Mouse (Mus musculus) liver, embryonic 13.5 days (tissue): Measurements from ENCODE around the gene Bbip1. TPM values are rescaled to one million over a fixed set of nuclear protein-coding genes. Genes with fewer than 3 reads are reported as not detected.

Experiments
- ATAC-seq: fragments of 200-750 bp; cut with Nextera tagmentation; 2 replicates; pipeline ENCODE4 v1.8.0; 2017; ENCODE audit warnings: low read depth, mild to moderate bottlenecking, moderate number of reproducible peaks, moderate library complexity
- DNase-seq: peaks from one replicate; pipeline ENCODE4 v3.0.0; 2022
- H3K27ac ChIP-seq: fragments of 300-500 bp; sonication (generic); 2 replicates; pipeline ENCODE4 v1.5.1; 2015; ENCODE audit warnings: moderate library complexity, mild to moderate bottlenecking, inconsistent platforms
- H3K27me3 ChIP-seq: fragments of 300-500 bp; sonication (generic); 2 replicates; pipeline ENCODE4 v1.6.1; 2015; ENCODE audit warnings: mild to moderate bottlenecking, inconsistent platforms
- H3K36me3 ChIP-seq: fragments of 300-500 bp; sonication (generic); 2 replicates; pipeline ENCODE4 v1.6.1; 2015; ENCODE audit warnings: mild to moderate bottlenecking, inconsistent platforms
- H3K4me1 ChIP-seq: fragments of 300-500 bp; sonication (generic); replicated peaks from 2 replicates; pipeline ENCODE4 v1.6.1; 2015; ENCODE audit warnings: inconsistent platforms
- H3K4me2 ChIP-seq: fragments of 300-500 bp; sonication (generic); 2 replicates; pipeline ENCODE4 v1.6.1; 2015; ENCODE audit warnings: inconsistent platforms, mild to moderate bottlenecking, moderate library complexity
- H3K4me3 ChIP-seq: fragments of 300-500 bp; sonication (generic); replicated peaks from 2 replicates; pipeline ENCODE4 v1.5.1; 2015; ENCODE audit warnings: mild to moderate bottlenecking, inconsistent platforms
- H3K9ac ChIP-seq: fragments of 300-500 bp; sonication (generic); 2 replicates; pipeline ENCODE4 v1.6.1; 2015; ENCODE audit warnings: mild to moderate bottlenecking, inconsistent platforms
- H3K9me3 ChIP-seq: fragments of 300-500 bp; sonication (generic); replicated peaks from 2 replicates; pipeline ENCODE4 v1.6.1; 2016; ENCODE audit warnings: inconsistent platforms
- WGBS: fragments of 180-500 bp; shearing (Covaris S2); methylation state at CpG from one replicate; pipeline ENCODE4 v1.1.7; 2015; ENCODE audit not compliant: insufficient replicate concordance; 5-methylcytosine and 5-hydroxymethylcytosine counted together
- polyA plus RNA-seq: library from polyadenylated mRNA; unstranded; fragments of >200 nt; fragmentation: Nextera tagmentation; extraction: Ambion mirVana; gene quantifications from 2 replicates; pipeline ENCODE4 v1.2.1, GENCODE M21; 2015

The Bbip1 gene
- polyA plus RNA-seq, 1 experiment from 2014 or later: 58.6 TPM

DNA sequence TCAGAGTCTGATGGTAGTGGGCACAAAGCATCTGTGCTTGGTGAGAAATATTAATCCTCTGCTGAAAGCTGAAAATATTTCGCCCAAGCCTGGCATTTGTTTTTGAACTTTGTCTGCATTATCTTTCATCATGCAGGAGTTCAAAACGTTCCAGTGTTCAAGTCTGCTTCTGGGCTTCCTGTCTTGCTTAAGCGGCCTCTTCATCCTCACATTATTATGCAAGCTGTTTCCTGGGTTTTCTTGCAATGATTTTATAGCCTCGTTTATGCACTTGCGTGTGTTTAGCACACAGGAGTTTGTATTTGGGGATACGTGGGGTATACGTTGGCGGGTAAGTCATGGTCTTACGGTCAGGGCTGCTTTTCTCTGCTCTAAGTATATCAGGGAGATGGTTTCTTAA is 56.1 kb downstream of the Bbip1 start:
- Histone ChIP-seq H3K4me1 (peaks cover 82% of the 10 kb centered on the region), H3K9ac (0 out of 2 replicates have a peak overlapping the region, but pooled peaks have one; percentile 14), H3K27ac (peak overlapping the region; percentile 82), H3K27me3 (no peaks in the 10 kb centered on the region), H3K4me2 (peak overlapping the region; percentile 3; the same call in 1 of the 2 replicates), H3K36me3 (no peaks in the 10 kb centered on the region), H3K4me3 (no peak overlapping the region), H3K9me3 (no peaks in the 10 kb centered on the region)
- 50% methylated on average over 9 of the region's 9 CpGs for WGBS
- ATAC-seq: no peak
- no peak for DNase-seq

- DNase-seq (peak; percentile 55), ATAC-seq (peak; percentile 84)
- H3K9me3 ChIP-seq: no peaks in the 10 kb centered on the region
- H3K4me3 ChIP-seq: no peak overlapping the region
- no peak overlapping the region for H3K9ac ChIP-seq
- WGBS: 24% methylated on average over 3 of the region's 3 CpGs
- H3K4me2 ChIP-seq: peak overlapping the region; percentile 3; the same call in 1 of the 2 replicates
- no peaks in the 10 kb centered on the region for H3K27me3 ChIP-seq
- H3K36me3 ChIP-seq: no peaks in the 10 kb centered on the region
- peaks cover 77% of the 10 kb centered on the region for H3K4me1 ChIP-seq
- peak overlapping the region; percentile 82 for H3K27ac ChIP-seq
Observed at GRCm38 (mm10) chr19:53887822-53888221, 56.6 kb downstream of the Bbip1 start.

GRCm38 (mm10) chr19:53886576-53887370 is 57.7 kb downstream of the Bbip1 start:
- Histone ChIP-seq H3K4me1 (peaks cover 66% of the 10 kb centered on the region), H3K9ac (peak overlapping the region; percentile 14; the same call in 1 of the 2 replicates), H3K9me3 (no peaks in the 10 kb centered on the region), H3K4me2 (peak overlapping the region; percentile 3; the same call in 1 of the 2 replicates), H3K27ac (peak overlapping the region; percentile 82), H3K27me3 (no peaks in the 10 kb centered on the region), H3K4me3 (no peak overlapping the region), H3K36me3 (no peaks in the 10 kb centered on the region)
- DNase-seq: peak; percentile 29
- ATAC-seq: peak; percentile 65
- WGBS: 36% methylated on average over 10 of the region's 10 CpGs

DNA sequence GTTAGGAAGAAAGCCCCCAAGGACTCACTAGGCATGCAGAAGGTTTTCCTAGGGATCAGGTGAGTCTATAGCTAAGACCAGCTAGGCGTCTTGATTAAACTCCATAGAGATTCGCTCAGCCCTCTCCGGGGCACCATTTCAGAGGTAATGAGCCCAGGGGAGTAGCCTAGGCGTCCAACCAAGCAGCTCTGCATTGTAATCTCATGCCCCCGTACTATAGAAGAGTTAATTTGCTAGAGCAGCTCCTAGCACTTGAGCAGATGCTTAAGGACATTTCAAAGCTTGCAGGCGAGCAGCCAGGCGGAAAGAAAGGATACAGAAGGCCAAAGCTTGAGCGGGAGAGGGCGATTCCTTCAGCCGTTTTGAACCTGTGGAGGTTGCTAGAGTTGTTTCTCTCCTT is 59.0 kb downstream of the Bbip1 start:
- Histone ChIP-seq H3K4me2 (no peak overlapping the region), H3K4me3 (no peak overlapping the region), H3K27ac (no peak overlapping the region; the same call in 1 of the 2 replicates), H3K4me1 (peaks cover 53% of the 10 kb centered on the region), H3K9ac (no peak overlapping the region), H3K36me3 (no peaks in the 10 kb centered on the region), H3K9me3 (no peaks in the 10 kb centered on the region), H3K27me3 (no peaks in the 10 kb centered on the region)
- WGBS: 84% methylated on average over 10 of the region's 10 CpGs
- ATAC-seq (no peak), DNase-seq (no peak)

DNA sequence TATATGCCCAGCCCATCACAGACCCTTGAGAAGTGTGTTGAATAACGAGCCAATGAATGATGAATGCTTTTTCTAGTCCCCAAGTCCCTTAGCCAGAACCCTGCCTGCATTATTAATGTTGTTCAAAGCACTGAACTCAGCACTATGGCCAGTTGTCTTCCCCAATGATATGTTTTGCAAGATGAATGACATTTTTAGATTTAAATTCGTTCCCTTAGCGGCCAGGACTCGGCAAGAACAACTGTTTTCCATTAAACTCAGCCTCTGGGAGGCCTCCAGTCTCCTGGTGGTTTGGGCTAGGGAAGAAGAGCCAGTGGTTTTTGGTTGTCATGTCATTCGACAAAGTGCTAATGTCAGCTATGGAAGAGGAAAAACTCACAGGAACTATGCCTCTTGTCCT is 62.6 kb downstream of the Bbip1 start:
- Histone ChIP-seq H3K4me2 (no peak overlapping the region), H3K27me3 (no peaks in the 10 kb centered on the region), H3K9me3 (no peaks in the 10 kb centered on the region), H3K4me3 (no peak overlapping the region), H3K36me3 (no peaks in the 10 kb centered on the region), H3K27ac (no peak overlapping the region), H3K4me1 (peaks cover 23% of the 10 kb centered on the region), H3K9ac (no peak overlapping the region)
- ATAC-seq: no peak
- 61% methylated on average over 5 of the region's 5 CpGs for WGBS
- no peak for DNase-seq

GRCm38 (mm10) chr19:53880460-53880859 is 64.0 kb downstream of the Bbip1 start:
- Histone ChIP-seq H3K27me3 (no peaks in the 10 kb centered on the region), H3K4me2 (no peak overlapping the region), H3K9me3 (no peaks in the 10 kb centered on the region), H3K36me3 (no peaks in the 10 kb centered on the region), H3K4me3 (no peak overlapping the region), H3K27ac (no peak overlapping the region), H3K4me1 (peaks cover 14% of the 10 kb centered on the region), H3K9ac (no peak overlapping the region)
- DNase-seq (no peak), ATAC-seq (no peak)
- 68% methylated on average over 1 of the region's 1 CpGs for whole genome bisulfite sequencing

Other genes with a start within 250 kb of the Bbip1 start
- 19.3 and 23.4 TPM in 2 replicates for gene Pdcd4, start 52.4 kb downstream of the Bbip1 start, polyA plus RNA-seq
- gene Shoc2, start 321 bp downstream of the Bbip1 start, polyA plus RNA-seq: 17.1 and 23.4 TPM in 2 replicates
- 0.05 and 0.12 TPM in 2 replicates for gene Adra2a, start 99.5 kb upstream of the Bbip1 start, polyA plus RNA-seq